Mouse (Mus musculus): Measurements from ENCODE around the gene Fam163a.
"Not testable (repeated sequence)": the region's sequence is repeated elsewhere in the genome, so short reads cannot be mapped to it uniquely, and the experiment has no call there.

Fam163a gene

DNA sequence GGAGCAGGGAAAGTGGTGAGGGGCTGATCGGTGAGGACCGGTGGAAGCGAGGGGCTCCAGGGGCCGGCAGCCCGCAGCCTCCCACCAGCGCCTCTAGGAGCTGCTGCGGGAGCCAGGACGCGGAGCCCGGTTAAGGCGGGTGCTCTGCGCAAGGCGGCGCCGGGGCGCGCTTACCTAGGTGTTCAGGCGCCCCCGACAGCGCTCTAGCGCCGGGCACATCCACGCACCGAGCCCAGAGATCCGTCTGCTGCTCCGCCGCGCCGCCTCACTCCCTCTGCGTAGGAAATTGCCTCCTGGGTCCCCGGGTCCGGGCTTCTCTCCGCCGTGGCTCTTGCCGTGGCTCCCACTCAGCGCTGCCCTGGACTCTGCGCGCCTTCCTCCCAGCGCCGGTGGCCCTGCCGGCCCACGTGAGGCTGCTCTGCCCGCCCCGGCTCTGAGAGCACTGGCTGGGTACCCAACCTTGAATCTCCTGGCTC is at the start of gene Fam163a:
TSS of gene Fam163a (minus strand) at position 371 of the 476 bp plus-strand sequence.
- peak; percentile 23 to 37 for DNase-seq (ENCODE audit: low spot score in 2 of 2)

DNA sequence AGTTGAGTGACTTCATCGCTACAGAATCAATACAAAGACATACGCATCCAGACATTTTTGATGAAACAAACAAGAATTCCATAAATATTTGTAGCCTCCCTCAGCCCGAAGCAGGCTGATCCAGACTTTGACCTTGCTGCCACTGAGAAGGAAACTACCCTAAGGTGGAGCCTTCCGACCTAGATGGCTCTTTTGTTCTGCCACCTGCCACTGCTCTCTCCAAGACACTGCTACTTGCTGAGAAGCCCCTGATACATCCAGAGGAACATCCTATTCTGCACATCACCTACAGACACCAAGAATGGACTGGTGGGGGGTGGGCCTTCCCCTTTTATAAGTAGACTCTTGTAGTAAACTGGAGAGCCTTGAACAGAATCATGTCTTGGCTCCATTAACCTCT is 46.3 kb upstream of the Fam163a start:
- DNase-seq (ENCODE audit: low spot score in 2 of 2) = not testable (repeated sequence)

DNA sequence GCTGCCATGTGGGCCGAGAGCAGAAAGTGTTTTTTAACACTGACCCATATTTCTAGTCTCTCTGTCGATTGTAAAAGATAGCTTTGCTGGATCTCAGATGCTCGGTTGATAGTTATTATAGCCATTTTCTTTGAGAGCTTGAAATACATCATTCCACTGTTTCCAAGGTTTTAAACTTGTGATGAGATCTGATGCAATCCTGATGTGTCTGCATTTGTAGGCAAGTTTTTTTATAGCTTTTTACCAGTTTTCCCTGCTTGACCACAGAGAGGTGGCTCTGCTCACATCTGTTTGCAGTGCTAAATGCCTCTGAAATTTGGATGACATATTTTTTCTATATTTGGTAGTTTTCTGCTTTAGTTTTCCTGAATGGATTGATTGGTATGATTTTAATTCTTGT is 43.1 kb upstream of the Fam163a start:
- DNase-seq (ENCODE audit: low spot score in 2 of 2) = no peak

DNA sequence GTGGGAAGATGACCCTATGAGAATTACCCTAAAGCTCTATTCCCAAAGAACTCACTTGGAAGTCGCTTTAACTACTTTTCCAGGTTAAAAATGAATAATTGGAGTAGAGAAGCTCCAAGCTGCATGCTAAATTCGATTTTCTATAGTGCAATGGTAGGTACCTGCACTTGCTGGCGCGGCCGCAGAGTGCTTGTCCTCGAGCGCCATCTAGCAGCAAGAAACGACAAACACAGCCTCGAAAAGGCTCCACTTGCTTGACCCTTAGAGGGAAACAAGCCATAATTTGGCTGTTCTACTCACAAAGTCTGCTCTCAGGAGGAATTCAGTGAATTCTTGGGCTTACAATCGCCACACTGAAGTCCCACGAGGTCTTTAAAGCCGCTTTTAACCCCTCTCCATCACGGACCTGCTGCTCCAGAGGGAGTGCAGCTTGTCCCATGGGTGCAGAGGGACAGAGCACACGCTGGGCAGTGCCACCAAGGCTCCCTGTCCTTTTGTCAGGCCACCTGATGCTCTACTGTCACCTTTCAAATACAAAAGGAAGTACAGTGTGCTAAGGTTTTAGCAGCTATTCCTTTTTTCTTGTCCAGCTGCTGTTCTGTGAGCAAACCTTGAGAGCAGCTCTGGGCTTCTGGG is 37.0 kb upstream of the Fam163a start:
- peak; percentile 40 to 63 for DNase-seq (ENCODE audit: low spot score in 2 of 2)

DNA sequence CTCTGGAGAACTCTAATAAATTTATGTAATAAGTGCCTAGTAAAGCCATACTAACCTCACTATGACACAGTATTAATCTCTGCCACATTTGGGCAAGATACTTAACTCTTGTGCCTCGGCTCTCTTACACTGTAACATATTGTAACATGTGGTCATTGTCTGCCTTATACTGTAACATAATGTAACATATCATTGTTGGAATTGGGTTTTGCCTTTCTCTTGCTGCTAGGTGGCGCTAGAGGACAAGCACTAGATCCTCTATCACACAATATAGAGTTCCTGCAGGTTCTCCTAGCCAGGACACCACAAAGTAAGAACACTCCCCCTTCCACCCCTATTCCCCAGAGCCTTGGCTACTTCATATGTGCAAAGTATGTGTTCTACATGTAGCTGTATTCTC is 36.2 kb upstream of the Fam163a start:
- DNase-seq (ENCODE audit: low spot score in 2 of 2) = peak; percentile 14 to 15

DNA sequence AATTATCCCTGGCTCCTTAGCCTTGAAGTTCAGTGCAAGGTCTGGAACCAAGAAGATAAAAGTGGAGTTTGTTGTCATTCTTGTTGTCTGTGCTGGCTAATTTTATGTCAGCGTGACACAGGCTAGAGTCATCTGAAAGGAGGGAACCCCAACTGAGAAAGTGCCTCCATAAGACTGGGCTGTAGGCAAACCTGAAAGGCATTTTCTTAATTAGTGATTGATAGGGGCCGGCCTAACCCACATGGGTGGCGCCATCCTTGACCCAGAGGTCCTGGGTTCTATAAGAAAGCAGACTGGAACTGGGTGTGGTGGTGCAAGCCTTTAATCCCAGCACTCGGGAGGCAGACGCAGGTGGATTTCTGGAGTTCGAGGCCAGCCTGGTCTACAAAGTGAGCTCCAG is 26.3 kb upstream of the Fam163a start:
- DNase-seq (ENCODE audit: low spot score in 2 of 2) = no peak

DNA sequence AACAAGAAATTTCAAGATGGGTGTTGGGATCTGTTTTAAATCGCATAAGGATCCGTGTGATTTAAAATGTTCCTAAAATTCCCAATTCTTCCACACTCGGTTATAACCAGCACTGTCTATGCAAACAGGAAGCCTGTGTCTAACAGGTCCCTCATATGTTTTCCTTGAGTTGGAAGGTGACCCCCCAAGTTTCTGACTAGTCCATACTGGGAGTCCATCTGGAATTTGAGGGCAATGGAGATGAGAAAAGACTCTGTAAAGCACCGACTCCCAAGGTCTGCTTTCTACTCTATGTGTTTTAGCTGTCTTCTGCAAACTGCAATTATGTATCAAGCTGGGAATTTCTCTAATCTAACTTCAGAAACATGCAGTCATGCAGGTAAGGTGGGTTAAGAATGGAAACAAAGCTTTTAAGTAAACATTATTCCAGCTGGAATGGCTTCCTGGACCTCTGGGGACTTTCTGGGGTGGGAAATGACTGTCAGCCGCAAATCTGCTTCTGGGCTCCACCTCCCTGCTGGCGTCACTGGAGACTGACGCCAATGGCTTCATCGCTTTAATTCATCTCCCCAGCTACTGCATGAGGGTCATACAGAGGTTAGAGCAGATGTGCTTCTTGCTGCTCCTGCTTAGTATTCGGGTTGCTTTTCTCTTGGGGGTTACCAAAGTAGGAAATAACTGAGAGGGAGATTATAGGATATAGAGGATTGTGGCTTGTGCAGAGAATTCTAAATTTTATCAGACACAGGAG is 25.7 kb upstream of the Fam163a start:
- no peak for DNase-seq (ENCODE audit: low spot score in 2 of 2)

DNA sequence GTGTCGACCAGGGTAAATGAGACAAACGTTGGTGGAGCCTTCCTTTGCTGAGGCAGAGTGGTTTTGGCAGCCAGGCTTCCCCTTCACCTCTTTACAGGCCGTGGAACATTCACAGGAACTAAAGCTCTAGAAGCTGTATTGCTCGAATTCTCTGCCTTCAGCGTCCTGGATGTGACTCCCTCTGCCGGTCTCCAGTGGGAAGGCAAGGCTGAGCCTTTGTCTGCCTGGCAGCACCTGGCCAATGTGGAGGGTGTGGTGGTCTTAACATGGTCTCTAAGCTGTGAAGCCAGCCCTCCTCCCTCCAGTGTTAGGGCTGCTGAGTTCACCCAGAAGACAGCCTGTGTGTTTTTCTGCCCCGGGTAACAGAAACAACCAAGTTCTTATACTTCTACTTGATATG is 24.6 kb upstream of the Fam163a start:
- peak; percentile 62 to 63 for DNase-seq (ENCODE audit: low spot score in 2 of 2)

DNA sequence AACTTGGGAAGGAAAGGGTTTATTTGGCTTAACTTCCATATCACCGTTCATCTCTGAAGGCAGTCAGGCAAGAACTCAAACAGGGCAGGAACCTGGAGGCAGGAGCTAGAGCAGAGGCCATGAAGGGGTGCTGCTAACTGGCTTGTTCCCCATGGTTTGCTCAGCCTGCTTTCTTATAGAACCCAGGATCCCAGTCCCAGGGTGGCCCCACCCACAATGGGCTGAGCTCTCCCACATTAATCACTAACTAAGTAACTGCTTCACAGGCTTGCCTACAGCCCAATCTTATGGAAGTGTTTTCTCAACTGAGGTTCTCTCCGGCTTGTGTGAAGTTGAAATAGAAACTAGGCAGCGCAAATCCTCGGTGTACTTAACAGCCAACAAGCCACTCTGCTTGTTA is 23.9 kb upstream of the Fam163a start:
- DNase-seq (ENCODE audit: low spot score in 2 of 2) = no peak

DNA sequence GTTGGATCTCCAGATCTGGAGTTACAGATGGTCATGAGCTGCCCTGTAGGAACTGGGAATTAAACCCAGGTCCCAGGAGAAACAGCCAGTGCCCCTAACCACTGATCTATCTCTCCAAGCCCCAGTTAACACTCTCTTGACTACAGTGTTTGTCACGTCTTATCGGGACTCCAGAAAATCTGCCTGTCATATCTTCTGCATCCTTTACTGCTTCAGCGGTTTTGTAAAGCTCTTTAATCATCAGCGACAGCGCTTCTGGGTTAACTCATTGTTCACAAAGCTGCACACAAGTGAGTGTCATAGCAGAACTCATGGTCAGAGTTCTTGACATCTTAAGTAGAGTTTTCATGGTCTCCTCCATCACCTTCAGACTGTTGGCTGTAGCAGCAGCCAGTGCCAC is 22.1 kb upstream of the Fam163a start:
- DNase-seq (ENCODE audit: low spot score in 2 of 2) = no peak

DNA sequence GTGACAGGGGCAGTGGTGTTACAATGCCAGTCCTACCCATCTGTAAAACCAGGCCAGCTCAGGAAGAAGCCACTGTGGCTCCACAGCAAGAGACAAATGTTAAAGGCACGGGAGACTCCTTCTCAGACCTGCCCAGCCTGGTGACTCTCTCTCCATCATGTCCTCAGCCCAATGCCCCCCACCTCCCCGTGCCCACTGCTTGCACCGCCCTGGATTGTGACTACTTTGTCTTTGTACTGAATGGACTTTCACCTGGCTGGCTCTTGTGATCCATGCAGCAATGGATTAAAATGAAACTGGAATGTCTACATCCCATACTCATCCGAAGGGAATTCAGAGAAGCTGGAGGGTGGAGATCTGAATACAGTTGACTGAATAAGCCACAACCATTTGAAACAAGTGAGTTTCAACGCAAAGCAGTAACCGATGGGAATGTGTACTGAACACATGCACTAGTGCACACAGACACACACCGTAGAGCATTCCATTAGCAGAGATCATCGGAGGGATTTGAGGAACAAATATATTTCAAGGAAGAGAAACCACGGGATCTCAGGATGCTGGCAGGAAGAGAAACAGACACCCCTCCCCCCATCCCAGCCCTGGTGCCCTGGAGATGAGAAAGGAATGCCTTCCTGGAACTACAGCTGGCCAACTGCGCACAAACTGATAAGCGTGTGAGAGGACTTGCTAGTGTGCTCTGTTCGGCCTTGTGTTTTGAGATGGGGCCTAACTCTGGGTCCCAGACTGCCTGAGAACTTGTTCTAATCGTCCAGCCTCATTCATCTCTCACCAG is 17.6 kb upstream of the Fam163a start:
- DNase-seq (ENCODE audit: low spot score in 2 of 2) = no peak

DNA sequence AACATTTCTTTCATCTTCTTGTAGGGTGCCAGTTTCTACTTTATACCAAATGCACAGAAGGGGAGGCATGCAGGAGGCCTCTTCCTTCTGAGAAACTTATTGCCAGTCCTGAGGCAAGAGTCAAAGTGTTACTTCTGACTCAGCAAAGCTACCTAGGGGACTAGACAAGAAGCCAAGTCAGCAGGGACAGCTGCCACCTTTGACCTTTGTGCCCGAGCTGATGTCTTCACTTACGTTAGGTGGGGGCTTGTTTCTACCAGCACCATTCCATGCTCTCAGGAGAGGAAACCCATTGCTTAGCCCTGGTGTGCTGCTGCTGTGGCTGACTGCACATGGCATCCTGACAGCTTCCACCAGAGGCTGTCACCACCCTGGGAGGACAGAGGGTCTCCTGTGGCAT is 16.5 kb upstream of the Fam163a start:
- DNase-seq (ENCODE audit: low spot score in 2 of 2) = no peak

DNA sequence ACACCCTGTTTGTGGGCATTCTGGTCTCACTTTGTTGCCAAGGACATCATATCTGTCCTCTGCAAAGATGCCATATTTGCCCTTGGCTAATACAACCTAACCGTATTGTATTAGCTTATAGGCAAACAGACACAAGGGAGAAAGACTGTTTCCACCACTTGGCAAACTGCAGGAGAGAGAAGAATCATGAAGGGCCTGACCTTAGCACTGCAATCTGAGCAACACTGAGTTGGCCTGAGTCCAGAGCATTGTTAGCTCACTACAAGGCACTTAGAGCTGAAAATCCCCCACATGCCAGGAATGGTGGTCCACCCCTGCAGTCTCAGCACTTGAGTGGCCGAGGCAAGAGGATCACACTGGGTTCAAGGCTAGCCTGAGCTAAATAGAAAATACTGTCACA is 13.7 kb upstream of the Fam163a start:
- DNase-seq (ENCODE audit: low spot score in 2 of 2) = no peak

DNA sequence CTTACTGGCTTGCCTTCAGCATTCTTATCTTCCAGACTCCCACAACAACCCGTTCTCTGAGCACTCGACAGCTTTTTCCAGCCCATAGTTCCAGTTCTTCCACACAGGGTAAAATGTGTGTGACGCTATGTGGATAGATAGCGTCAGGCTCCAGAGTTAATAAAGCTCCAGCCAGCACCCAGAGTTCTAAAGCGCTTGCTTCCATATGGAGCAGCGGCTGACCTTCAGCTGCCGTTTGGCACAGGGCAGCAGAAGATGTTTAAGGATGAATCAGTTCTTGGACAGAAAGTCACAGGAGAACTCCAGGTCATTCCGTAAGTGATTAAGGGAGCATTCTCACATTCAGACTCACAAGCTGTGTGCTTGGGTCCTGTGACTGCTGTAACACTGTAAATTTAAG is 13.1 kb upstream of the Fam163a start:
- DNase-seq (ENCODE audit: low spot score in 2 of 2) = no peak

DNA sequence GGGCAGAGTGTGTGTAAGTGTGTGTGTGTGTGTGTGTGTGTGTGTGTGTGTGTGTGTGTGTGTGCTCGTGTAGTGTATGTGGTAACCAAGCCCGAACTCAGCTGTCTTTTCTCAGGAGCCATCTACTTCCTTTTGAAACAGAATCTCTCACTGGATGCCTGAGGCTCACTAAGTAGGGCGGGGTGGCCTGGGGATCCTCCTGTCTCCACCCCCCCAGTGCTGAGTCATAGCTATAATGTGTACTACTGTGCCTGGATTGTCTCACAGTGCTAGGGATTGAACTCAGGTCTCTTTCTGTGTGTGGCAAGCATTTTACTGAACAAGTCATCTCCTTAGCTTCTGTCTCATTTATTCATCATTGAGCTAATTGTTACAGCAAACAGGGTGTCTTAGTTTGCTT is 12.6 kb upstream of the Fam163a start:
- peak in 1 of 2 experiments; percentile 11 for DNase-seq (ENCODE audit: low spot score in 2 of 2)

DNA sequence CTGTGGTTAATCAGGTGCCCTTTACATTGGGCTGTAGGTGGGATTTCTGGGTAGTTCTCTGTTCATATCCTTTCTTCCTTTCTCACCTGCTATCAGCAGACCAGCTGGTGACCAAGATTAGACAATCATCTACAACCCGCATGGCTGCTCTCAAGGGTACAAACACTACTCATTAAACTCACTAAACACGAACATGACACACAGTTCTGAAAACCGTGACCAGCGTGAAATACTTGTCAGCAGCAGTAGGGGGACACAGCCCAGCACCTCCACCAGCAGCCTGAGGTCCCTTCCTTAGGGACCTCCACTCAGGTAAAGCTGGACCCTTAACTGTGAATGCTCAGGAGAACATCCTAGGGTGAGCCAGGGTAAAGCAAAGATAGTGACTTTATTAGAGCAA is 11.4 kb upstream of the Fam163a start:
- no peak for DNase-seq (ENCODE audit: low spot score in 2 of 2)

DNA sequence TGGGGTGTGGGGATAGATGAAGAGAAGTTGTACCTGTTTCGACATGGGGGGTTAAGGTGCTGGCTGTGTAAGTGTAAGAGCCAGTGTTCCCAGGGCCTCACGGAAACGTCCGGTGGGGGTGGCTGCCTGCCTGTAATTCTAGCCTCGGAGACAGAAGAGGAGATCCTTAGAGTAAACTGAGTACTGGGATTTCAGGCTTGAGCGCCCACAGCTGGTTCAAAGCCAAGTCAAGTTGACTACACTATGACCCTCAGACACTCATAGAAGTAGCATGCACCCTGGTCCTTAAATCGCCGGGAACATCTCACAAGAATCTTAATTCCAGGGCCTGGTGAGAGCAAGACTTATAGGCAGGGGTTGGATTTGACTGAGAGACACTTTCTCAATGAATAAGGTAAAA is 9.8 kb upstream of the Fam163a start:
- no peak for DNase-seq (ENCODE audit: low spot score in 2 of 2)

DNA sequence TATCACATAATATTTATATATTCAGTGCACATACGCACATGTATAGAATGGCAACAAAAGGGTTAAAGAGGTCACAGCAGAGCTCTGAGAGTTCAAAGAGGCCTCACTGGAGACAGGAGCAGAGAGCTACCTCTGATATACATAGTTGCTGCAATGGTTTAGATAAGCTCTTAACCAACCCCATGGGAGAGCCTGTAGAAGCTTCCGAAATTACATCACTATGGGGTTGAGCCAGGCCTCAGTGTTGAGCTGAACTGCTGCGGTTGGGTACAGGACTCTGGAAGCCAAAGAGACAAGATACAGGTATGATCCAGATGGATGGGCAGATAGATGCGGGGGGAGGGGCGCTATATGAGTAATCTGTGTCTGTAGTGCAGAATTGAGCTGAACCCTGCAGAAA is 8.1 kb upstream of the Fam163a start:
- DNase-seq (ENCODE audit: low spot score in 2 of 2) = no peak

DNA sequence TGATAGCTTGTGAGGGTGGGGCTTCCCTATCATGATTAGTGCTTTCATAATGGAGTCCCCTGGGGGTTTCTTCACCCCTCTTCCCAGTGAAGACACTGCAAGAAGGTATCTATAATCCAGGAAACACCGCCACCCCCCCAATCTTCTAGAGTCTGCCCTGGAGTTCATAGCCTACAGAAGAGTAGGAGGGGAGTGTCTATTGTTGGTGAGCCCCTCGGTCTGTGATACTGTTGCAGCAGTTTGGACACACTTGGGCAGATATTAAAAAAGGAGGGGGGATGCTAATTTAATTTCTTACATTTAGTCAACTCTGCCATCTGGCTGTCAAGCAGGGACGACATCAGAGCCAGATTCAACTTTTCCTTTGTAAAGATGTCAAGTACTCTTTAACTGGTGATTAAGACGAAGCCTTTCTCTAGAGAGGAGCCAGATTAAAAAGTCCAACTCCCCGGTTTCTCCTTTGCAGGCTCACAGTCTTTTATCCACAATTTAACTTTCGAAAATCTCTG is 7.0 kb upstream of the Fam163a start:
- no peak for DNase-seq (ENCODE audit: low spot score in 2 of 2)

DNA sequence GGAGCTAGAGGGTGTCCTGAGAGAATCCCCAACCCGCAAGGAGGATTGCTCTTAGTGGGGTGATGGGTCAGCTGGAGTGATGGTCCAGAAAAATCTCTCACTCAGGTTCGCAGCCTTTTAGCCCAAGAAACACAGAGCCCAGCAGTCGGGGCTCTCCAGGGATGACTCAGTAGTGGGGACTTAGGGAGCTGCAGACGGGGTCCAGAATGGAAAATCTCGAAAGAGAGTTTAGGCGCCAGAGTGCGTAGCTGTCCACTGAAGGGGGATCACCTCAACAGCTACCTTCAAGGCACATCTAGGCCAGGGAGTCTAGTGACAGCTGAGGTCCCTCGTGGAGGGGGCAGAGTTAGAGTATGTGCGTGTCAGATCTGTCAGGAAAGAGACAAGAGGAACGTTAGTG is 338 bp upstream of the Fam163a start:
- DNase-seq (ENCODE audit: low spot score in 2 of 2) = no peak

DNA sequence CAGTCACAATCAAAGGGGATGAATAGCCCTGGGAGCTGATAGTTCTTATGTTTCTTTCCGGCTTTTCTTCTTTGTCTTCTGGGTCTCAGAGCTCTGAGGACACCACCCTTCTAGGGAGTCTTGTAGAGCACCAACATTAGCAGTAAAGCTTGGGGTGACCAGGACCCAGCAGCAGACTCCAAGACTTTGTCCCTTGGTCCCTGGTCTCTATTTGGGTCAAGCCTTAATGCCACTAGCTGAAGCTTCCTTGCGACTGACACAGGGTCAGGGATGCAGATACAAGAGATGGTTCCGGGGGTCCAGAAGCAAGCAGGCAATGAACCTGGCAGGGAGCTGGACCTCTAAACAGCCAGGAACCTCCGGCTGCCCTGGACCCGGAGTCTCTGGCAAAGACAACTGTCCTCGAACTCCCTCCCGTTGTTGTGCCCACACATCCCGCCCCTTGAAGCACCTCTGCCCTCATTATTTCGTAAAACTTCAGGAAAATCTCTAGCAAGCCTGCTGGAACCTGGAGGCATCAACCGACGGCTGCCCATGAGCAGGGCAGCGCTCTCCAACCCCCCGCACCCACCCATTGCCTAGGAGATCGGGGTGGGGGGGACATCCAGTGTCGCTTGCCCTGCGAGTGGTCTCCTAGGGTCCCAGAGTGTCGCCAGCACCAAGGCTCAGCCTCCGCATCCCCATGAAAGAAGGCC is 718 bp downstream of the Fam163a start:
- no peak for DNase-seq (ENCODE audit: low spot score in 2 of 2)

DNA sequence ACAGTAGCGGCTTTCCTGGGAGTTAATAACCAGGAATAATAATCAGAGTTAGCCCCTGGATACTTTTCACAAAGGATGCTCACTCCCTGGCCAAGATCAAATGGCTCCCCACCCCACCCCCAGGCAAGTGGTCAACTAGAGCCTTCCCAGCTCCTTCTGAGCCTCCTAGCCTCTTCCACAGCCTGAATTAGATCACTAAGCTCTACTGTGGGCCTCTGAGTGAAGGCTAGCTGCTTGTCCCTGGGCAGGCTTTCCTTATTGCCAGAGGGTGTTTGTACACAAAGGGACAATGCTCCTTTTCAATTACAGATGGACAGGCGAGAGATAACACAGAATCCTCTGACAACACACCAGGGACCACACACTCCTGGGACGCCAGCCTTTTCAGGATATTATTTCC is 2.2 kb downstream of the Fam163a start:
- no peak for DNase-seq (ENCODE audit: low spot score in 2 of 2)

Data from right cerebral cortex, adult 2 months (tissue).